Mouse (Mus musculus): Measurements from ENCODE around the gene C2cd2l. TPM values are rescaled to one million over a fixed set of nuclear protein-coding genes. Genes with fewer than 3 reads are reported as not detected.
"Not testable (repeated sequence)": the region's sequence is repeated elsewhere in the genome, so short reads cannot be mapped to it uniquely, and the experiment has no call there.

Gene C2cd2l
- total RNA-seq, 2 experiments from 2014 or later, result 37.6 to 50.6 TPM

DNA sequence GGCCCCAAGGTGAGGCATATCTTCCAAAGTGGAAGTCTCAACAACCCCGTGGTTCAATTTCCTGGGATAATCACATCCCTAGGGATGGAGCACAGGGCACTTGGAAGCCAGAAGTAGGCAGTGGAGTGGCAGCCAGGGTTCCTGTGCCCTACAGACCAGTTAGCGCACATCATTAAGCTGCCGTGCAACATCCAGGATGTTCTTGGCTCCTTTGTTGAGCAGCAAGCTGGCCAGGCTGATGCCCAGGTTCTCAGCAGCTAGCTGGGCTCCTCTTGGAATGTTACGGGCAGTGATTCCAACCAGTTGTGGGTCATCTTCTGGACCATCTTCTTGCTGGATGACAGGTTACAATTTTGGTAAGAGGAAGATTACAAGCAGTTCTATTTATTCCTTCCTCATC, 16.4 kb upstream of the C2cd2l start:
- DNase-seq, result not testable (repeated sequence)

DNA sequence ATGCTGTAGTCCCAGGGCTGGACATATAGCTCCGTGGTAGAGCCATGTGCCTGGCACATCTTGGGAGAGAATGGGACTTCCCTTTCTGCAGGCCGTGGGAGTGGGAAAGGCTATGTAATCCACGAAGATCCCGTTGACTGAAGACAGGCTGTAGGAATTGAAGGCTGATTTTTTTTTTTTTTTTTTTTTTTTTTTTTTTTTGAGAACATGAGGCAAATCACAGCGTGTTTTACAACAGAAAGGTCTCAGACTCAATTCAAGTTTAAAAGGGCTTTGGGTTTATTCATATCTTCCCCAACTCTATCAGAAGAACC, 16.0 kb upstream of the C2cd2l start:
- DNase-seq, result no peak

DNA sequence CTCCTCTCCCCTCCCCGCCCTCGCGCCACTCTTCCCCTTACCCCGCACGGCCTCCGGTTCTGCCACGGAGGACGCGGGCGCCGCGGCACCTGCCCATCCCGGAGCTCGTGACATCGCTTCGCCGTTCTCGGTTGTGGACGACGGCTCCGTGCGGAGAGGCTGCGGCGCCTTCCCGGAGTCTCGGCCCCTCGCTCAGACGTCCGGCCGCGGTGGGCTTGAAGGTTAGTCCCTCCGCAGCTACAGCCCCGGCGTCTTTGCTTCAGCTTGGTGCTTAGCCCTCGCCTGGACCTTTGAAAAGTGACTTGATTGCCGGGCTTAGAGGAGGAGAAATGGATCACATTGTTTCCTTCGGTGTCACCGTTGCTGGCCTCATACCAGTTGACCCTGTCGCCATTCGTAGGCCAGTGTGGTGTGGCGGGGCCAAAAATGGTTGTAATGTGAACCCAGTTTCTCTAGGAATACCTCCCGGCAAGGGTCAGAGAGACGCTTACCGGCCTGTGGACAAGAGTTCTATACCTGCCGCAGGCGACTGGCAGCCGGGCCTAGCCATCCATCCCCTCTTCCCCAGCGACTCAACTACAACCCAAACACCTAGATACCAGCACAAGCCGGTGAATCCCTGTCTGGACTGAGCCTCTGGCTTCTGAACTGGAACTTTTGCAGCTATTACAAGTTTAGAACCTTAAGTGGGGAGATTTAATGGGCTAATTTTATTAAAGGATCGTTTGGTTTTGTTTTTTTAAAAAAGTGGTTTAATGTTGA, 15.4 kb upstream of the C2cd2l start:
- DNase-seq, result peak; percentile 54 to 56

DNA sequence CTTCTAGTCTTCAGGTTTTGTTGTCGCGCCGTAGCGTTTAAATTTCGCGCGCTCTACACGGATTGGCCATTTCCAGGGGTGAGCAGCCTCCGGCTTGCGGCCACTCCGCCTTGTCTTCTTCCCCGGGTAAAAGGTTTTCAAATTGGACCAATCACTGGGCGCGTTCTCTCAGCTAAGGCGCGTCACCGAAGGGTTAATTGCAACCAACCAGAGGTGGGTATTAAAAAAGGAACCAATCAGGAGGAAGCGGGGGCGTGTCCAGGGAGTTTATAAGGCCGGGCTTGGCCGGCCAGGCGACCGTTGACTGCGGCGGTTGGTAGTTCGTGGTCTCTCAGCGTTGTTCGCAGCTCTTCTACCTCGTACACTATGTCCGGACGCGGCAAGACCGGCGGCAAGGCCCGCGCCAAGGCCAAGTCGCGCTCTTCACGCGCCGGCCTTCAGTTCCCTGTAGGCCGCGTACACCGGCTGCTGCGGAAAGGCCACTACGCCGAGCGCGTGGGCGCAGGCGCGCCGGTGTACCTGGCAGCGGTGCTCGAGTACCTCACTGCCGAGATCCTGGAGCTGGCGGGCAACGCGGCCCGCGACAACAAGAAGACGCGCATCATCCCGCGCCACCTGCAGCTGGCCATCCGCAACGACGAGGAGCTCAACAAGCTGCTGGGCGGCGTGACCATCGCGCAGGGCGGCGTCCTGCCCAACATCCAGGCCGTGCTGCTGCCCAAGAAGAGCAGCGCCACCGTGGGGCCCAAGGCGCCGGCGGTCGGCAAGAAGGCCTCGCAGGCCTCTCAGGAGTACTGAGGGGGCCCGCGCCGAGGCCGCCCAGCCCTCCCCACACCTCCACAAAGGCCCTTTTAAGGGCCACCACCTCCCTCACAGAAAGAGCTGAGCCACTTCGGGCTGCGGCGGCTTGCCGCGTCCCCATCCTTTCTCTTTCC, 14.6 kb upstream of the C2cd2l start, which contains the start of gene H2afx:
Gene H2afx (plus strand): TSS at position 299 of the 935 bp plus-strand sequence.
- DNase-seq, result peak; percentile 96 to 97

DNA sequence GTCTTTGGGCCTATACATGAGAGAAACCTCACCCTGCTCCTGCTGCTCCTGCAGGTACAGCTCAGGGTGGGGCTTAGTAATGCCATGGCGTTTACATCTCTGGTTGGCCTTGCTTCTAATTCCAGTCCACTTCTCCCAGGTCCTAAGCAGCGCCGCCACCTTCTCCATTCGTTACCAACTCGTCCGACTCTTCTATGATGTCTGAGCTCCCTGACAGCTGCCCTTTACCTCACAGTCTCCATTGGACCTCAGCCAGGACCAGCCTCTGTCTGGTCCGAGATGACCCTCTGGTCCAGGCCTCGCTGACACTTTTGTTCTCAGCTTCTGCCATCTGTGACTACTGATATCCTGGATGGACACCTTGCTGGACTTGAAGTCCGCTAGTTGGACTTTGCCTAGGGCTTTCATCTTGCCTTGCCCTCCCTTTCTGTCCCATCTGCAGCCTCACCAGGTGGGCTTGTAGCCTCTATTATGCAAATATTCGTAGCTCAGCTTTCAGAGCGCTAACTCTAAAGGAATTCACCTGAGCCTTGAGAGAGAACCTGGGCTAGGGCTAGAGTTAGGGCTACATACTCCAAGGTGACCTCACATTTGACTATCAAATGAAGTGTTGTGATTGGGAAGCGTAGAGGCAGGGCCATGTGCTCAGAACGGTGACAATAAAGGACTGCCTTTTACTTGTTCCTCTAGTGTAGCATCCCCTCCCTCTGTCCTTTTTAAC, 13.0 kb upstream of the C2cd2l start:
- DNase-seq, result no peak

DNA sequence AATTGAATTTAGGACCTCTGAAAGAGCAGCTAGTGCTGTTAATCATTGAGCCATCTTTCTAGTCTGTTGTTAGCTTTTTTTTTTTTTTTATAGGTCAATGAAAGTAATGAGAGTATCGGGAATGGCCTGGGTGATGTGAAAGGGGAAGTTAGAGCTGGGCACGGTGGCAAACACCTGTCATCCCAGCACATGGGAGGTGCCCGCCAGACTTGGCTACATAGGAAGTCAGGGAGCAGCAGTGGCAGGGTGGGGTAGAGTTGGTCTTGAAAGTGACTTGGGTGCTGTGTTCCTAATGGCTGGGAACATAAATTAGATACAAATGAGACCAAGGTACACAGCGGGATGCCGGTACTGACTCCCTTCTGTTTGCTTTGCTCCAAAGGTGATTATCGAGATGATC, 10.7 kb upstream of the C2cd2l start:
- DNase-seq, result no peak

DNA sequence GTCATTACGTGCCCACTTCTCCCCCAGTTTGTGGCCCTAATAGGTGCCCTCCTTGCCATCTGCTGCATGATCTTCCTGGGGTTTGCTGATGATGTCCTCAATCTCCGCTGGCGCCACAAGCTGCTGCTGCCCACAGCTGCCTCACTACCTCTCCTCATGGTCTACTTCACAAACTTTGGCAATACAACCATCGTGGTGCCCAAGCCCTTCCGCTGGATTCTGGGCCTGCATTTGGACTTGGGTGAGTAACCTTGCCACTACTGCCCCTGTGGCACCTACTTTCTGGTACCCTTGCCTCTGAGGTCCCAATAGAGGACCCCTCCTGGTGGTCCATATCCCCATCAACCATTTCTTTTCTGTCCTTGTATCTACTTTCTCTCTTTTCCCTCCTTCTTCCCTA, 7.8 kb upstream of the C2cd2l start:
- DNase-seq, result no peak

DNA sequence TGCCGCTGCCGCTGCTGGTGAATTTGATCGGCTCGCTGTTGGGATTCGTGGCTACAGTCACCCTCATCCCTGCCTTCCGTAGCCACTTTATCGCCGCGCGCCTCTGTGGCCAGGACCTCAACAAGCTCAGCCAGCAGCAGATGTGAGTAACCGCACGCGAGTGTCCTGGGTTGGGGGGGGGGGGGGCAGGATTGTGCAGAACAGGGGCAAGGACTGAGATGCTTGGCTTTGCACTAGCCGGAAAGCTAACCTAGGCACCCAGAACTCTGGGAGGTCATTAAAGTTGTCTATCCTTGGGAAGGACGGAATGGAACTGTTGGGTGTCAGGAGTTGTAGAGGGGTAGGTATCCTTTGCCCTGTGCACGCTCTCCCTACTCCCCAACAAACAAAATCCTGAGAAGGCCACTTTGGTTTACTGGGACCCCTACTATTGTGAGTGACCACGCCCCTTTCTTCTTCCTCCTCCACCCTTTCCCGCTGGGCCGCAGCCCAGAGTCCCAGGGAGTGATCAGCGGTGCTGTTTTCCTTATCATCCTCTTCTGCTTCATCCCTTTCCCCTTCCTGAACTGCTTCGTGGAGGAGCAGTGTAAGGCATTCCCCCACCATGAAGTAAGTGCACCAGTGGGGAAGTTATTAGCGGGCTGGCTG, 7.1 kb upstream of the C2cd2l start:
- DNase-seq, result peak; percentile 45 to 46

DNA sequence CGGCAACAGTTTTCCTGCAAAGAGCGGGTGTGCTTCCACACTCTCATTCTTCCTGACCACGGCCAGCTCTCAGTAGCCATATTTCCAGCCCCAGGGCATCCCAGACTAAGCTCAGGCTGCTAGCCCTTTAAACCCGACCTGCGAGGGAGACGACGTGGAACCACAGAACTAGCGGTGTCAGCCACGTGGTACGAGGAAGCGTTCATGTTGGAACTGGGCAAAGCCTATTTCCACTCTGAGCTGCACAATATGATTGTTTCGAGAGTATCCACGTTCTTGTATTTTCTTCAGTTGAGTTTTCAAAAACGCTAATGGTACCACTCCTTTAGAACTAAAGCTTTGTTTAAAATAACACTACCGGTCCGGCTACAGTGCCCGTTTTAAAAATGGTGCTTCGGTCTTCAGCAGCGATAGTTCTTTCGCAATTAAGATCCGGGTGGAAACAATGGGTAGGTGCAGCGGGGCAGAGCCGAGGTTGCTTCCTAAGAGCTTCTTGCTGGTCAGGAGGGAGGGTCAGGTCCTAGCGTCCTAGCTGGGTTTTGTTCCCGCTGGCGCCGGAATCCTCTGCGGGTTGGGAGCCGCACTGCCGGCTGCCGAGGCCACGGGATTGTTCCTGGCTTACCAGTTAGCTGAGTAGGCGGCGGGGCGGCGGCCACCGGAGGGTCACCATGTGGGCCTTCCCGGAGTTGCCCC, 6.4 kb upstream of the C2cd2l start:
- peak; percentile 88 to 90 for DNase-seq

DNA sequence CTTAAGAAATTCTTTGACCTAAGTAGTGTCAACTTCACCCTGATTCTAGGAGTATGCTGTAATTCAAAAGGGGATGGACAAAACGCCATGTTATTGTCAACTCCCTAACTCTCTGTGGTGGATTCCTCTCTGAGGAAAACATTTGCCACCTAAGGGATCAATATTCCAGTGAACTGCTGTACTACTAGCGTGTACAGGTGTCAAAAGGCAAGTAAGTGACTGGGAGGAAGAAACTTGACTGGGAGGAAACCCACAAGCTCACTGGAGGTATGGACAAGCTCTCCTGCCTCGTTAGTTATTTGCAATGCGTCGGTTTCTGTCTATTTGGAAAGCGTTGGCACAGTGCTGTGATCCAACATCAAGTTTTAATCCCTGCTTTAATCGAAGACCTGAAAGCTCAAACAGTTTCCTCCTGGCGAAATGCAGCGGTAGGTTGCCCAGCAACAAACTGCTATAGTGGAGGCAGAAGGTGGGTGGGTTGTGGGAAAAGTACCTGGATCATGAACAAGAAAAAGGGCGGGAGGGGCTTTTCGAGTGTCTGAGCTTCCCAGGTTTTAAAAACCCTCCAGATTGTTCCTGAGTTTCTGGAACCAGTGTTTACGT, 5.8 kb upstream of the C2cd2l start, which contains the start of gene Dpagt1:
Gene Dpagt1 (plus strand): TSS at position 252 of the 603 bp plus-strand sequence.
- DNase-seq, result no peak

DNA sequence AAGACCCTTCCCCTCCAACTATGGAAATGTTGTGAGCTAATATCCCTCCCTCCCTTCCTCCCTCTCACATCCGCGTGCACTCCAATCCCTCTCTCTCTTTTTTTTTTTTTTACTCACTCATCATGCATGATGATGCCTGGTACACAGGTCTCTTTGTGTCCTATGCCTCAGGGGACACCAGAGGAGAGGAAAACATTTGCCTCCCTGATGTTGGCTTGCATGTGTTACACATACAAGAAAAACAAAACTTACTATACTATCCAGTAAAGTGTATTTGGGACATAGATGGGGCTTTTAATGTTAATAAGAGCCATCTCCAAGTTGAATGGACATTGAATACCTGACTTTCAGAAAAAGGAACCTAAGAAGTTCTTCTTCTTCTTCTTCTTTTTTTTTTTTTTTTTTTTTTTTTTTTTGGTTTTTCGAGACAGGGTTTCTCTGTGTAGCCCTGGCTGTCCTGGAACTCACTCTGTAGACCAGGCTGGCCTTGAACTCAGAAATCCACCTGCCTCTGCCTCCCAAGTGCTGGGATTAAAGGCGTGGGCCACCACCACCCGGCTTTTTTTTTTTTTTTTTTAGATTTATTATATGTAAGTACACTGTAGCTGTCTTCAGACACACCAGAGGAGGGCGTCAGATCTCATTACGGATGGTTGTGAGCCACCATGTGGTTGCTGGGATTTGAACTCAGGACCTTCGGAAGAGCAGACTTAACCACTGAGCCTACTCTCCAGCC, 5.1 kb upstream of the C2cd2l start:
- not testable (repeated sequence) for DNase-seq

DNA sequence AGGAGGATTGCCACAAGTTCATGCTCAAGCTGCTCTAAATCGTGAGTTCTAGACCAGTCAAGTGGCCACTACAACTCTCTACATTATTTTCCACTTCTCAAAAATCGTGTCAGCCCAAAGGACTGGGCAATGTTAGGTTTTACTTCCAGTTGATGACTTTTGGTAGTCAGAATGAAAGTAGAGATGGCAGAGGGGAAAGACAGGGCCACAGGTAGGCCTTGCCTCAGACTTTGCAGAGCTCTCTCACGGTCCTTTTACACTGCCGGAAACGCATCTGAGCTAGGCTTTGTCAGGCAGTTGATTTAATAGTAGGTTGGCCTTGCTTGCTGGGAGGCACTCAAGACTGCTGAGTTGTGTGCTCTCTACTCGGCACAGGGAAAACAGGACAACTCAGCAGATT, 4.1 kb upstream of the C2cd2l start:
- DNase-seq, result peak; percentile 48 to 53

DNA sequence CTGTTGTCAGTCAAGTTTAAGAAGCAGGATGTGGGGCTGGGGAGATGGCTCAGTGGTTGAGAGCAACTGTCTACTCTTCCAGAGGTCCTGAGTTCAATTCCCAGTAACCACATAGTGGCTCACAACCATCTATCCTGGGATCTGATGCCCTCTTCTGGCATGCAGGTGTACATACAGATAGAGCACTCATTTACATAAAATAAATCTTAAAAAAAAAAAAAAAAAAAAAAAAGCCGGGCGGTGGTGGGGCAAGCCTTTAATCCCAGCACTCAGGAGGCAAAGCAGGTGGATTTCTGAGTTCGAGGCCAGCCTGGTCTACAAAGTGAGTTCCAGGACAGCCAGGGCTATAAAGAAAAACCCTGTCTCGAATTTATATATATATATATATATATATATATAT, 3.6 kb upstream of the C2cd2l start:
- not testable (repeated sequence) for DNase-seq

DNA sequence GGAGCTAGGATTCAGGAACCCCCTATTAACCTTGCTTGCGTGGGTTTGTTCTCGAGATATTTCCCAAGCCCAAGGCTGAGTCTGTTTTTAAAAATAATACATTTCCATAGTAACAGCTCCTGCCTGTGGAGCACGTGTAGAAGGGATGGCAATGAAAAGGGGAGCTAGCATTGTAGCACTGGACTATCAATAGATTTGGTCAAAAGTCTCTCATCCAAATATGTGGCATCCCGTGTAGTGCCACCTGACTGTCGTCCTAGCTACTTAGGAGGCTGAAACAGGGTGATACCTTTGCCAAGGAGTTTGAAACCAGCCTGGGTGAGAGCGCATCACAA, 681 bp upstream of the C2cd2l start:
- DNase-seq, result no peak

DNA sequence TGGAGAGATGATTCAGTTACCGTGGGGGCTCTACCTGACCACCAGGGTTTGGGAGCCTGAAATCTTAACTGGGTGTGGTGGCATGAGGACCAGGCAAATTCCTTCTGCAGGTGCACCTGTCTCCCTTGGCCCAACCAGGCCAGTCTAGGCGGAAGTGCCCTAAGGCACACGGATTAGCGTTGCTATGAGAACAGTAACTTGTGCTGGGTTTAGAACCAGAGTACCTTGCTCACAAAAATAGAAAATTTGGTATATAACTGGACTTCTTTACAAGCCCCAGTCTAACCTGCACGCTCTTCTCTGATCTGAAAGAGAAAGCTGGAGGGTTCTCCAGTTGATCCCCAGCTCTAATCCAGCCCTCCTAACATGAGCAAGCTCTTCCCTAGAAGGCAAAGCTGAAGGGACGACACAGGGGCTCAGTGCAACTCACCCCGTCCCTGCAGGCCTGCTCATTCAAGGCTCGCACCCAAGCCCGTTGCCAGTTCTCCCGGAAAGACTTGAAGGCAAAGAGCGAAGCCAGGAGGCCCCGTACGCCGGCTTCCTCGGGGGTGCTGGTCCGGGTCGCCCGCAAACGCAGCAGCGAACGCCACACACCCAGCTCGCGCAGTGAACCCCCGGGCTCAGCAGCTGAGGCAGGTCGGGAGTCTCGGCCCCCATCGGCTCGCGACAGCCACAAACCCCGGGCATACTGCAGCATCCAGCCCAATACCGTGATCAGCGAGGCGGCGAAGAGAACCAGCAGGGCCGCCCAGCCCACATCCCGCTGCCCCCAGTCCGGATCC, 789 bp downstream of the C2cd2l start:
- DNase-seq, result peak; percentile 34 to 61

DNA sequence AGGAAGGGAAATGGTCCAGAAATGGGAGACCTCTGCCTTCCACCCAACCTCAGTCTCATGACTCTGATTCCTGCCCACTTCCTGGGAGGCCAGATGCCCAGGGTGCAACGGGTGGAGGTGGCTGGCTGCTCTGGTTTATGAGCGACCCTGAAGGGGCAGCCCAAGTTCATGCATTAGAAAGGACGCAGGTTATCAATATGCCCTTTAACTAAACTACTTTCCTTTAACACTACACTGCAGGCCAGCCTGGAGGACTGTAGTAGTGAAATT, 1.3 kb downstream of the C2cd2l start:
- DNase-seq, result no peak

DNA sequence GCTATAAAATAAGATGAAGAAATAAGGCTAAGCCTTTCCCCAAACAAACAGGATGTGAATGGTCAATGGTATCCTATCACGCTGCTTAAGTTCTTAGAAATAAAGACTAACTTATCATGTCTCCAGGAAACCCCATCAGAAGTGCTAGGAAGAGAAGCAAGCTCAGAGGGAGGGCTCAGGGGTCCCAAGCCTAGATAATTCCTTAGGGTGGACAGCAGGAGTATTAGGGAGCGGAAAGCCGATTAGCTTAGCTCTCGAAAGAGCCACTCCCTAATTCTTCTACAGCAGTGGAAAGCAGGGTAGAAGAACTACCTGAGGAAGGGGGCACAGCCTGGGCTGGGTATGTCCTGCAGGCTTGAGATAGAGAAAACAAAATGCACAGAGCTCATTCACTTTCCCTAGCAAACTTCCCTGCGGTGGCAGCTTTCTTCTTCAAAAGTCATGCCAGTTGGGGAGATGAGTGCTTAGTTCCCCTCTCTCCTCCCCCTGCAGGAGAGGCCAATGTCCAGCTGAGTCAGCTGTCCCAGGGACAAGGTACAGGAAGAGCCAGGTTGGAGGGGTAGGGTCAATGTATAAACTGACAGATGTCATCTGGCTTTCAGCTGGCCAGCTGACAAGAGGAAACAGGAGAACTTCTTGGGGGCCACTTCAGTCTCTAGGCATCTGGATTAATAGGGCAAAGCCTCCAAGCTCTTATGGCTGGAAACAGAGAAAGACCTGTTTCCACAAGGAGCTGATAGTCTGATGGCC, 1.8 kb downstream of the C2cd2l start:
- DNase-seq, result peak; percentile 45 to 55

DNA sequence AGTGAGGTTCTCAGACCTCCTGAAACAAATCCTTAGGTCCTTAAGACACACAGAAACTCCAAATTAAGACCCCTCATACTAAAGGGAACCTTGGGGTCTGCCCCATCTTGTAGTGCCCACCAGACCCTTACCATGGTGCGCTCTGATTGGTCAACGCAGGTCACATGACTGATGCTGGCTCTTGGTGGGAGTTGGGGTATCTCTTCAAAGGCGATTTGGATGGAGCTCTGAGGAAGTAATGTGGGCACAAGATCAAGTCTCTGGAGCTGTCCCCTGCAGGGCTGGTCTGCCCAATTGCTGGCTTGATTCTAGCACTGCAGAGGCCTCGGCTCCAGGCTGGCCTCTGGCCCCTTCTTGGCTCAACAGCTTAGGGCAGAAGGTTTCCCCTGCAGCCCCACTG, 2.6 kb downstream of the C2cd2l start:
- no peak for DNase-seq

DNA sequence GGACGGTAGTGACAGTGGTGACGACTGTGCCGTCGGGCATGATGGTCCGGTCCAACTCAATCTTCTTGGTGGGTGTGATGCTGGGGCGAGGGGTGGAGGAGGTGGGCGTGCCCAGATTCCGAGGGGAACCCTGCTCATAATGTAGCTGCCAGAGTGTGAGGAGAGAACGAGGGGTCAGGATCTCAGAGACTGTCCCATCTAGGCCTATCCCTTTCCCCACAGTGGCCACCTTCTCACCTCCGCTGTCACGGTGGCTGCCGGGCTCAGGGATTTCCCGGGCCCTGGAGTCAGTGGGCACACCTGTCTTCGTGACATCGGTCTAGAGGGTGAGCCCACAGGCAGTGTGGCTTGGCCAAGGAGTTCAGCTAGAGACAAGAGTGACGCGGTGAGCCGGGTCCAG, 5.2 kb downstream of the C2cd2l start:
- DNase-seq, result no peak

Data from adrenal gland, postnatal 36 days (tissue).